Mouse (Mus musculus) lung, postnatal 0 days (tissue): ENCODE measurements around the gene Card19.

ENCODE experiments used
- CTCF ChIP-seq: IDR thresholded peaks from 2 replicates; pipeline ENCODE4 v1.5.1; 2016; ENCODE audit warnings: antibody characterized with exemption, mild to moderate bottlenecking
- EP300 ChIP-seq: IDR thresholded peaks from 2 replicates; pipeline ENCODE4 v1.6.1; 2016; ENCODE audit warnings: antibody characterized with exemption, mild to moderate bottlenecking, control low read depth

DNA sequence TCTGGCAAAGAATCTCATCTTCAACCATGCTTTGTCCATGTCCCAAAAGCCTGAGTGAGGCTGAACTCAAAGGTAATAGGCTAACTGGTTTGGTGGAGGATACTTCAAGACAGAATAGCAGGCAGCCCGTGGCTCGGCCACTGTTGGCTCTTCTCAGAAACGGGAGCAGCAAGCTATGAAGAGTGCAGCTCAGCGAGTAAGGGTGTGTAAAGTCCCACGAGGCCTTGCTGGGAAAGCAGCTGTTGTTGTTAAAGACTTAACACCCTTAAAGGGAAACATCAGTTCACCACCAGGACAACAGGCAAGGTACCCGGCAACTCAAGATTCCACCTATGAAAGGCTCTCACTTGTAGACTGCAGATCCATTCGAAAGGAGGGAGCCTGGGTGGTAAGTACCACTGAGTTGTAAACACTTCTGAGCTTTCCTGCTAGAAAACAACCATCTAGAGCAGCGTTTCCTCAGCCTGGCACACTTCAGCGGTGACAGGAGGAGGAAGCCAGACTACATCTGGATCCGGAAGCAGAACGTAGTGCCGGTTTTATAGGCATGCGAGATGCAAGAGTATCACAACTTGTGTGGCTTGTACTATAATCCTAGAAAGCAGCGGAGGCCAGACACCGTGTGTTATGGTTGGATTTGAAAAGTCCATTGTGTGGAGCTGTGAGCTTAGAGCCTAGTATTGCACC is 44.3 kb upstream of the Card19 start:
- TF ChIP-seq CTCF (no peak), EP300 (no peak)
